Comparison of ENCODE assay signal across 16 mouse cellular contexts in genomic region chr14:21741314-21741713, GRCm38 (mm10). TPM values are rescaled to one million over a fixed set of nuclear protein-coding genes. Genes with fewer than 3 reads are reported as not detected.
A peak's percentile ranks its signal among the peaks of the same experiment; 100 is the strongest.
DNase-seq lines count a peak whose midpoint lies in the region; ATAC-seq and TF ChIP-seq lines count a peak whose summit lies in the region.
"Had no signal": no experiment of that assay in that cellular context is flagged by ENCODE, and none has a peak within 500 bp of the region (broad histone marks: within the 10 kb centered on the region; RNA-seq: fewer than 3 reads in every experiment).

No protein-coding gene starts in this region.

- H3K9ac ChIP-seq in forebrain, embryonic 11.5 days (ENCODE audit: low read length), result no peak overlapping the region
- H3K9ac ChIP-seq in intestine, embryonic 15.5 days, result no peak overlapping the region
- H3K9ac ChIP-seq in intestine, postnatal 0 days (ENCODE audit: low read depth, low read length), result no peak overlapping the region
- H3K9ac ChIP-seq in embryonic facial prominence, embryonic 12.5 days, result peak overlapping the region; percentile 40; the same call in 1 of the 2 replicates
- 0 out of 2 replicates have a peak overlapping the region, but pooled peaks have one; percentile 35 for H3K9ac ChIP-seq in limb, embryonic 13.5 days
- H3K9ac ChIP-seq: heart, embryonic 12.5 days; lung, embryonic 14.5 days had no signal

- WGBS in forebrain, embryonic 10.5 days, result 96% methylated on average over 3 of the region's 3 CpGs
- 93% methylated on average over 3 of the region's 3 CpGs for WGBS in forebrain, embryonic 11.5 days
- 92% methylated on average over 3 of the region's 3 CpGs for WGBS in intestine, embryonic 15.5 days
- 85% methylated on average over 3 of the region's 3 CpGs for WGBS in intestine, postnatal 0 days
- WGBS in embryonic facial prominence, embryonic 12.5 days, result 91% methylated on average over 3 of the region's 3 CpGs
- 91% methylated on average over 3 of the region's 3 CpGs for WGBS in limb, embryonic 13.5 days

- no peak overlapping the region for H3K4me3 ChIP-seq in forebrain, embryonic 10.5 days
- H3K4me3 ChIP-seq in forebrain, embryonic 11.5 days (ENCODE audit: low read depth, low read length), result no peak overlapping the region
- H3K4me3 ChIP-seq in intestine, embryonic 15.5 days (replicated peaks), result no peak overlapping the region
- no peak overlapping the region for H3K4me3 ChIP-seq in intestine, postnatal 0 days (ENCODE audit: low read depth, low read length)
- H3K4me3 ChIP-seq in embryonic facial prominence, embryonic 12.5 days, result no peak overlapping the region
- H3K4me3 ChIP-seq in limb, embryonic 13.5 days, result no peak overlapping the region
- H3K4me3 ChIP-seq: heart, embryonic 12.5 days; megakaryocyte, embryonic 14.5 days had no signal

- no peak for DNase-seq in forebrain, embryonic 10.5 days (ENCODE audit: extremely low spot score, low spot score)
- no peak for DNase-seq in forebrain, embryonic 11.5 days (ENCODE audit: low spot score)
- DNase-seq in c-Kit-positive CD71-positive TER-119-positive erythroid progenitor cells, embryonic 14.5 days (ENCODE audit: low spot score), result no peak
- no peak for DNase-seq in kidney, adult 9 months

- H3K9me3 ChIP-seq in forebrain, embryonic 10.5 days, result no peaks in the 10 kb centered on the region
- H3K9me3 ChIP-seq in forebrain, embryonic 11.5 days (ENCODE audit: control insufficient read depth, low read length), result no peaks in the 10 kb centered on the region
- no peaks in the 10 kb centered on the region for H3K9me3 ChIP-seq in intestine, embryonic 15.5 days
- no peaks in the 10 kb centered on the region for H3K9me3 ChIP-seq in intestine, postnatal 0 days (ENCODE audit: control insufficient read depth)
- no peaks in the 10 kb centered on the region for H3K9me3 ChIP-seq in embryonic facial prominence, embryonic 12.5 days
- H3K9me3 ChIP-seq in limb, embryonic 13.5 days, result no peaks in the 10 kb centered on the region
- H3K9me3 ChIP-seq: heart, embryonic 12.5 days; megakaryocyte, embryonic 14.5 days had no signal

- H3K36me3 ChIP-seq in forebrain, embryonic 10.5 days (replicated peaks), result no peaks in the 10 kb centered on the region
- no peaks in the 10 kb centered on the region for H3K36me3 ChIP-seq in forebrain, embryonic 11.5 days (ENCODE audit: control insufficient read depth, insufficient read depth, low read length)
- H3K36me3 ChIP-seq in intestine, embryonic 15.5 days, result no peaks in the 10 kb centered on the region
- H3K36me3 ChIP-seq in intestine, postnatal 0 days (ENCODE audit: control insufficient read depth, insufficient read depth), result no peaks in the 10 kb centered on the region
- no peaks in the 10 kb centered on the region for H3K36me3 ChIP-seq in embryonic facial prominence, embryonic 12.5 days
- H3K36me3 ChIP-seq in limb, embryonic 13.5 days, result no peaks in the 10 kb centered on the region
- H3K36me3 ChIP-seq: heart, embryonic 12.5 days had no signal

- H3K27ac ChIP-seq in forebrain, embryonic 10.5 days, result peak overlapping the region; percentile 56
- H3K27ac ChIP-seq in forebrain, embryonic 11.5 days (ENCODE audit: low read depth, low read length), result no peak overlapping the region
- H3K27ac ChIP-seq in intestine, embryonic 15.5 days, result no peak overlapping the region
- no peak overlapping the region for H3K27ac ChIP-seq in intestine, postnatal 0 days (ENCODE audit: low read depth, low read length)
- no peak overlapping the region for H3K27ac ChIP-seq in embryonic facial prominence, embryonic 12.5 days
- H3K27ac ChIP-seq in limb, embryonic 13.5 days, result no peak overlapping the region

- H3K4me1 ChIP-seq in forebrain, embryonic 10.5 days, result peaks cover 4% of the 10 kb centered on the region; the same call in 1 of the 2 replicates
- H3K4me1 ChIP-seq in forebrain, embryonic 11.5 days (replicated peaks; ENCODE audit: control insufficient read depth, insufficient read depth, low read length), result no peaks in the 10 kb centered on the region
- H3K4me1 ChIP-seq in intestine, embryonic 15.5 days (replicated peaks), result no peaks in the 10 kb centered on the region
- no peaks in the 10 kb centered on the region for H3K4me1 ChIP-seq in intestine, postnatal 0 days (replicated peaks; ENCODE audit: control insufficient read depth, insufficient read depth, low read length)
- H3K4me1 ChIP-seq in embryonic facial prominence, embryonic 12.5 days, result no peaks in the 10 kb centered on the region
- H3K4me1 ChIP-seq in limb, embryonic 13.5 days, result peaks cover 11% of the 10 kb centered on the region
- H3K4me1 ChIP-seq: heart, embryonic 12.5 days had no signal

- no peak overlapping the region for H3K4me2 ChIP-seq in forebrain, embryonic 11.5 days (ENCODE audit: low read depth, low read length, severe bottlenecking)
- H3K4me2 ChIP-seq in intestine, embryonic 15.5 days (replicated peaks), result no peak overlapping the region
- no peak overlapping the region for H3K4me2 ChIP-seq in intestine, postnatal 0 days (replicated peaks; ENCODE audit: low read depth)
- H3K4me2 ChIP-seq in embryonic facial prominence, embryonic 12.5 days (replicated peaks), result no peak overlapping the region
- H3K4me2 ChIP-seq in limb, embryonic 13.5 days (replicated peaks), result no peak overlapping the region
- H3K4me2 ChIP-seq: heart, embryonic 12.5 days; liver, embryonic 11.5 days; lung, embryonic 14.5 days had no signal

- peaks cover 9% of the 10 kb centered on the region; the same call in 1 of the 2 replicates for H3K27me3 ChIP-seq in forebrain, embryonic 10.5 days (ENCODE audit: poor library complexity, severe bottlenecking)
- no peaks in the 10 kb centered on the region for H3K27me3 ChIP-seq in forebrain, embryonic 11.5 days (ENCODE audit: control insufficient read depth, insufficient read depth, low read length)
- no peaks in the 10 kb centered on the region for H3K27me3 ChIP-seq in intestine, embryonic 15.5 days (replicated peaks)
- H3K27me3 ChIP-seq in intestine, postnatal 0 days (replicated peaks; ENCODE audit: control insufficient read depth, insufficient read depth, low read length), result no peaks in the 10 kb centered on the region
- H3K27me3 ChIP-seq in embryonic facial prominence, embryonic 12.5 days, result 0 out of 2 replicates have a peak, but pooled peaks cover 7% of the 10 kb centered on the region
- peaks cover 5% of the 10 kb centered on the region; the same call in 1 of the 2 replicates for H3K27me3 ChIP-seq in limb, embryonic 13.5 days
- H3K27me3 ChIP-seq: CH12.LX had no signal

- no peak for ATAC-seq in forebrain, embryonic 11.5 days (replicated peaks; ENCODE audit: low FRiP score)
- peak; percentile 31 for ATAC-seq in intestine, embryonic 15.5 days
- no peak for ATAC-seq in intestine, postnatal 0 days
- no peak for ATAC-seq in embryonic facial prominence, embryonic 12.5 days (ENCODE audit: insufficient number of reproducible peaks, insufficient read depth, low FRiP score, low TSS enrichment)
- ATAC-seq in limb, embryonic 13.5 days (ENCODE audit: low FRiP score, low read depth), result no peak; the same call in 1 of the 2 replicates

- no peak for TF ChIP-seq CTCF in intestine, postnatal 0 days (IDR thresholded peaks at IDR 0.05; ENCODE audit: low read depth)

RNA-seq across cellular contexts. Expression of gene Samd8, which starts 9.0 kb away (rescaled TPM):
- polyA plus RNA-seq in forebrain, embryonic 10.5 days (2016; fragmentation: Nextera tagmentation; extraction: Ambion mirVana), result 9.4 and 11.4 TPM in 2 replicates
- polyA plus RNA-seq in forebrain, embryonic 11.5 days (2014; fragmentation: Nextera tagmentation; extraction: Ambion mirVana), result 12.5 and 13.9 TPM in 2 replicates
- polyA plus RNA-seq in intestine, embryonic 15.5 days (2015; fragmentation: Nextera tagmentation; extraction: Ambion mirVana), result 11.6 and 12.9 TPM in 2 replicates
- polyA plus RNA-seq in intestine, postnatal 0 days (2015; fragmentation: Nextera tagmentation; extraction: Ambion mirVana), result 16.3 and 16.4 TPM in 2 replicates
- 12.8 and 13.8 TPM in 2 replicates for polyA plus RNA-seq in embryonic facial prominence, embryonic 12.5 days (2016; fragmentation: Nextera tagmentation; extraction: Ambion mirVana)
- polyA plus RNA-seq in limb, embryonic 13.5 days (2015; fragmentation: Nextera tagmentation; extraction: Ambion mirVana), result 10.8 and 12.2 TPM in 2 replicates

RNA-seq across cellular contexts. Expression of gene Dusp13, which starts 9.7 kb away (rescaled TPM):
- polyA plus RNA-seq in forebrain, embryonic 10.5 days (2016; fragmentation: Nextera tagmentation; extraction: Ambion mirVana), result not detected in 2 replicates
- polyA plus RNA-seq in forebrain, embryonic 11.5 days (2014; fragmentation: Nextera tagmentation; extraction: Ambion mirVana), result not detected in 2 replicates
- not detected in 2 replicates for polyA plus RNA-seq in intestine, embryonic 15.5 days (2015; fragmentation: Nextera tagmentation; extraction: Ambion mirVana)
- 0.16 and 0.17 TPM in 2 replicates for polyA plus RNA-seq in intestine, postnatal 0 days (2015; fragmentation: Nextera tagmentation; extraction: Ambion mirVana)
- not detected in 2 replicates for polyA plus RNA-seq in embryonic facial prominence, embryonic 12.5 days (2016; fragmentation: Nextera tagmentation; extraction: Ambion mirVana)
- 0.46 and 0.54 TPM in 2 replicates for polyA plus RNA-seq in limb, embryonic 13.5 days (2015; fragmentation: Nextera tagmentation; extraction: Ambion mirVana)
- polyA plus RNA-seq: activated CD4-positive, CD25-positive, alpha-beta regulatory T cell, adult 4 months; embryonic facial prominence, embryonic 11.5 days; liver, embryonic 11.5 days; lung, embryonic 14.5 days; neural tube, embryonic 14.5 days had no signal

RNA-seq across cellular contexts. Expression of gene Dupd1, which starts 26.9 kb away (rescaled TPM):
- not detected in 2 replicates for polyA plus RNA-seq in forebrain, embryonic 10.5 days (2016; fragmentation: Nextera tagmentation; extraction: Ambion mirVana)
- not detected in 2 replicates for polyA plus RNA-seq in forebrain, embryonic 11.5 days (2014; fragmentation: Nextera tagmentation; extraction: Ambion mirVana)
- not detected in 2 replicates for polyA plus RNA-seq in intestine, embryonic 15.5 days (2015; fragmentation: Nextera tagmentation; extraction: Ambion mirVana)
- polyA plus RNA-seq in intestine, postnatal 0 days (2015; fragmentation: Nextera tagmentation; extraction: Ambion mirVana), result not detected in 2 replicates
- polyA plus RNA-seq in embryonic facial prominence, embryonic 12.5 days (2016; fragmentation: Nextera tagmentation; extraction: Ambion mirVana), result 0.39 and 0.47 TPM in 2 replicates
- 0.97 and 1.2 TPM in 2 replicates for polyA plus RNA-seq in limb, embryonic 13.5 days (2015; fragmentation: Nextera tagmentation; extraction: Ambion mirVana)
- polyA plus RNA-seq: activated CD4-positive, CD25-positive, alpha-beta regulatory T cell, adult 4 months; lung, embryonic 14.5 days had no signal

Comparison
In these comparisons a context has a peak if more than half of its experiments do, and no peak if none do; other contexts are left out.
1. H3K9ac ChIP-seq: peak in embryonic facial prominence, embryonic 12.5 days (single experiment) and limb, embryonic 13.5 days (single experiment); none in forebrain, embryonic 11.5 days (single experiment), intestine, embryonic 15.5 days (single experiment) and intestine, postnatal 0 days (single experiment).